Mouse (Mus musculus): ENCODE measurements at regions not wholly inside any gene's neighbourhood (a gene's known extent, or its start where the extent isn't known, plus 50 kb on each side); places are given as distances from the start of the nearest gene placed in this dataset.
A peak's percentile ranks its signal among the peaks of the same experiment; 100 is the strongest.

GRCm38 (mm10) chr10:92595496-92596355, 126.5 kb downstream of the Nedd1 start:
- no peaks in the 10 kb centered on the region for H3K4me1 ChIP-seq (ENCODE audit: control insufficient read depth, insufficient read depth, low read length)
- 14% methylated on average over 6 of the region's 6 CpGs for WGBS
- no peak overlapping the region for H3K27ac ChIP-seq (ENCODE audit: insufficient read depth, low read length)
- H3K27me3 ChIP-seq (ENCODE audit: control insufficient read depth, insufficient read depth, low read length), result no peaks in the 10 kb centered on the region
- no peak for TF ChIP-seq CTCF (IDR thresholded peaks at IDR 0.05; ENCODE audit: borderline replicate concordance, insufficient read depth, low read depth, low read length)
- DNase-seq, result no peak
- no peak overlapping the region for H3K4me3 ChIP-seq (replicated peaks; ENCODE audit: insufficient read depth, low read depth, low read length)

GRCm38 (mm10) chr10:92593947-92594460, 128.2 kb downstream of the Nedd1 start:
- Histone ChIP-seq H3K27me3 (ENCODE audit: control insufficient read depth, insufficient read depth, low read length) (no peaks in the 10 kb centered on the region), H3K4me1 (ENCODE audit: control insufficient read depth, insufficient read depth, low read length) (no peaks in the 10 kb centered on the region), H3K27ac (ENCODE audit: insufficient read depth, low read length) (no peak overlapping the region), H3K4me3 (replicated peaks; ENCODE audit: insufficient read depth, low read depth, low read length) (no peak overlapping the region)
- WGBS, result 11% methylated on average over 7 of the region's 7 CpGs
- no peak for TF ChIP-seq CTCF (IDR thresholded peaks at IDR 0.05; ENCODE audit: borderline replicate concordance, insufficient read depth, low read depth, low read length)
- no peak for TF ChIP-seq POLR2A (IDR thresholded peaks at IDR 0.05; ENCODE audit: borderline replicate concordance, insufficient read depth, low read length)
- no peak for DNase-seq

- no peaks in the 10 kb centered on the region for H3K27me3 ChIP-seq (ENCODE audit: control insufficient read depth, insufficient read depth, low read length)
- no peak for DNase-seq
- no peak overlapping the region for H3K4me3 ChIP-seq (replicated peaks; ENCODE audit: insufficient read depth, low read depth, low read length)
- no peaks in the 10 kb centered on the region for H3K4me1 ChIP-seq (ENCODE audit: control insufficient read depth, insufficient read depth, low read length)
- no peak for TF ChIP-seq CTCF (IDR thresholded peaks at IDR 0.05; ENCODE audit: borderline replicate concordance, insufficient read depth, low read depth, low read length)
- no peak for TF ChIP-seq POLR2A (IDR thresholded peaks at IDR 0.05; ENCODE audit: borderline replicate concordance, insufficient read depth, low read length)
- WGBS, result 85% methylated on average over 2 of the region's 2 CpGs
- no peak overlapping the region for H3K27ac ChIP-seq (ENCODE audit: insufficient read depth, low read length)
Observed at GRCm38 (mm10) chr10:92578872-92579271, 143.3 kb downstream of the Nedd1 start.

- Histone ChIP-seq H3K27me3 (ENCODE audit: control insufficient read depth, insufficient read depth, low read length) (no peaks in the 10 kb centered on the region), H3K27ac (ENCODE audit: insufficient read depth, low read length) (no peak overlapping the region), H3K4me1 (ENCODE audit: control insufficient read depth, insufficient read depth, low read length) (no peaks in the 10 kb centered on the region), H3K4me3 (replicated peaks; ENCODE audit: insufficient read depth, low read depth, low read length) (no peak overlapping the region)
- DNase-seq, result no peak
- TF ChIP-seq CTCF (IDR thresholded peaks at IDR 0.05; ENCODE audit: borderline replicate concordance, insufficient read depth, low read depth, low read length), result no peak
- no peak for TF ChIP-seq POLR2A (IDR thresholded peaks at IDR 0.05; ENCODE audit: borderline replicate concordance, insufficient read depth, low read length)
Observed at GRCm38 (mm10) chr10:92570496-92570895, 151.7 kb downstream of the Nedd1 start.

GRCm38 (mm10) chr10:92557463-92557862, 164.8 kb downstream of the Nedd1 start:
- Histone ChIP-seq H3K27ac (ENCODE audit: insufficient read depth, low read length) (no peak overlapping the region), H3K4me3 (replicated peaks; ENCODE audit: insufficient read depth, low read depth, low read length) (no peak overlapping the region), H3K4me1 (ENCODE audit: control insufficient read depth, insufficient read depth, low read length) (no peaks in the 10 kb centered on the region), H3K27me3 (ENCODE audit: control insufficient read depth, insufficient read depth, low read length) (no peaks in the 10 kb centered on the region)
- 48% methylated on average over 4 of the region's 4 CpGs for WGBS
- no peak for TF ChIP-seq POLR2A (IDR thresholded peaks at IDR 0.05; ENCODE audit: borderline replicate concordance, insufficient read depth, low read length)
- no peak for TF ChIP-seq CTCF (IDR thresholded peaks at IDR 0.05; ENCODE audit: borderline replicate concordance, insufficient read depth, low read depth, low read length)
- DNase-seq, result no peak

- Histone ChIP-seq H3K27me3 (ENCODE audit: control insufficient read depth, insufficient read depth, low read length) (no peaks in the 10 kb centered on the region), H3K27ac (ENCODE audit: insufficient read depth, low read length) (no peak overlapping the region), H3K4me1 (ENCODE audit: control insufficient read depth, insufficient read depth, low read length) (no peaks in the 10 kb centered on the region), H3K4me3 (replicated peaks; ENCODE audit: insufficient read depth, low read depth, low read length) (no peak overlapping the region)
- DNase-seq, result peak in 1 of 2 experiments; percentile 10
- TF ChIP-seq CTCF (IDR thresholded peaks at IDR 0.05; ENCODE audit: borderline replicate concordance, insufficient read depth, low read depth, low read length) (no peak), POLR2A (IDR thresholded peaks at IDR 0.05; ENCODE audit: borderline replicate concordance, insufficient read depth, low read length) (no peak)
- WGBS, result 37% methylated on average over 8 of the region's 8 CpGs
Observed at GRCm38 (mm10) chr10:92556526-92557422, 165.4 kb downstream of the Nedd1 start.

GRCm38 (mm10) chr10:92555727-92556525, 166.3 kb downstream of the Nedd1 start:
- no peak overlapping the region for H3K27ac ChIP-seq (ENCODE audit: insufficient read depth, low read length)
- DNase-seq, result no peak
- H3K4me3 ChIP-seq (replicated peaks; ENCODE audit: insufficient read depth, low read depth, low read length), result no peak overlapping the region
- WGBS, result 61% methylated on average over 13 of the region's 13 CpGs
- no peaks in the 10 kb centered on the region for H3K4me1 ChIP-seq (ENCODE audit: control insufficient read depth, insufficient read depth, low read length)
- no peaks in the 10 kb centered on the region for H3K27me3 ChIP-seq (ENCODE audit: control insufficient read depth, insufficient read depth, low read length)
- TF ChIP-seq POLR2A (IDR thresholded peaks at IDR 0.05; ENCODE audit: borderline replicate concordance, insufficient read depth, low read length) (no peak), CTCF (IDR thresholded peaks at IDR 0.05; ENCODE audit: borderline replicate concordance, insufficient read depth, low read depth, low read length) (no peak)
